Mouse (Mus musculus) small intestine, adult 2 months (tissue): Measurements from ENCODE around the gene Ywhab.

ENCODE experiments used
- CTCF ChIP-seq: fragments of 200-500 bp; IDR thresholded peaks from 2 replicates; pipeline ENCODE4 v1.5.1; 2012; ENCODE audit warnings: low read depth, mild to moderate bottlenecking, control low read depth, inconsistent platforms, low read length, moderate library complexity, mixed read lengths; ENCODE audit not compliant: insufficient replicate concordance, insufficient read length; ENCODE audit errors: extremely low read depth
- POLR2A ChIP-seq: fragments of 200-500 bp; IDR thresholded peaks from 2 replicates; pipeline ENCODE4 v1.6.1; 2012; ENCODE audit warnings: low read depth, mild to moderate bottlenecking, control low read depth, inconsistent platforms, low read length, moderate library complexity

GRCm38 (mm10) chr2:164002637-164003036, 7.9 kb downstream of the Ywhab start:
- TF ChIP-seq CTCF (no peak), POLR2A (no peak)
